Mouse (Mus musculus) spleen, adult 2 months (tissue): ENCODE measurements at regions not wholly inside any gene's neighbourhood (a gene's known extent, or its start where the extent isn't known, plus 50 kb on each side); places are given as distances from the start of the nearest gene placed in this dataset.

Experiments used
- CTCF ChIP-seq: fragments of 200-500 bp; IDR thresholded peaks from 2 replicates; pipeline ENCODE4 v1.5.1; 2011; ENCODE audit warnings: mild to moderate bottlenecking, inconsistent platforms; ENCODE audit not compliant: insufficient read depth, insufficient read length, insufficient replicate concordance; ENCODE audit errors: extremely low read depth
- POLR2A ChIP-seq: fragments of 200-500 bp; IDR thresholded peaks from 2 replicates; pipeline ENCODE4 v1.6.1; 2011; ENCODE audit warnings: low read depth, low read length, inconsistent platforms

GRCm38 (mm10) chr12:25272752-25273125, 175.8 kb upstream of the Id2 start:
- TF ChIP-seq CTCF (no peak), POLR2A (no peak)
